Mouse (Mus musculus) heart, embryonic 10.5 days (tissue): Measurements from ENCODE around the gene Csk. TPM values are rescaled to one million over a fixed set of nuclear protein-coding genes. Genes with fewer than 3 reads are reported as not detected.
A peak's percentile ranks its signal among the peaks of the same experiment; 100 is the strongest.

Experiments
- DNase-seq: peaks from one replicate; pipeline ENCODE4 v3.0.0-alpha.2; 2017; ENCODE audit warnings: low spot score
- H3K27ac ChIP-seq: fragments of 300-500 bp; sonication (generic); 2 replicates; pipeline ENCODE4 v1.5.1; 2016; ENCODE audit warnings: mild to moderate bottlenecking
- H3K27me3 ChIP-seq: fragments of 300-500 bp; sonication (generic); 2 replicates; pipeline ENCODE4 v1.6.1; 2016; ENCODE audit warnings: mild to moderate bottlenecking; ENCODE audit not compliant: poor library complexity, insufficient read depth, severe bottlenecking
- H3K36me3 ChIP-seq: fragments of 300-500 bp; sonication (generic); 2 replicates; pipeline ENCODE4 v1.6.1; 2016; ENCODE audit warnings: mild to moderate bottlenecking, moderate library complexity
- H3K4me1 ChIP-seq: fragments of 300-500 bp; sonication (generic); 2 replicates; pipeline ENCODE4 v1.6.1; 2016; ENCODE audit warnings: mild to moderate bottlenecking
- H3K4me3 ChIP-seq: fragments of 300-500 bp; sonication (generic); 2 replicates; pipeline ENCODE4 v1.5.1; 2016; ENCODE audit warnings: mild to moderate bottlenecking, moderate library complexity
- H3K9me3 ChIP-seq: fragments of 300-500 bp; sonication (generic); 2 replicates; pipeline ENCODE4 v1.6.1; 2016; ENCODE audit warnings: mild to moderate bottlenecking, moderate library complexity
- WGBS: fragments of 180-500 bp; shearing (Covaris S2); methylation state at CpG from one replicate; pipeline ENCODE4 v1.1.7; 2016; 5-methylcytosine and 5-hydroxymethylcytosine counted together
- polyA plus RNA-seq: library from polyadenylated mRNA; unstranded; fragments of >200 nt; fragmentation: Nextera tagmentation; extraction: Ambion mirVana; gene quantifications from 2 replicates; pipeline ENCODE4 v1.2.1, GENCODE M21; 2016

The Csk gene
- polyA plus RNA-seq, 1 experiment from 2014 or later = 26.0 TPM

- 71% methylated on average over 1 of the region's 1 CpGs for WGBS
Observed at GRCm38 (mm10) chr9:57641022-57641421, 12.4 kb downstream of the Csk start.

GRCm38 (mm10) chr9:57640384-57640783 is 13.0 kb downstream of the Csk start:
- DNase-seq = no peak
- WGBS = 16% methylated on average over 15 of the region's 15 CpGs
- H3K27me3 ChIP-seq = no peaks in the 10 kb centered on the region
- peak overlapping the region; percentile 75; the same call in 1 of the 2 replicates for H3K27ac ChIP-seq
- no peaks in the 10 kb centered on the region for H3K9me3 ChIP-seq
- peak overlapping the region; percentile 38 for H3K4me3 ChIP-seq
- H3K36me3 ChIP-seq = peaks cover 10% of the 10 kb centered on the region; the same call in 1 of the 2 replicates
- peaks cover 85% of the 10 kb centered on the region for H3K4me1 ChIP-seq

More at GRCm38 (mm10) chr9:57641022-57641421, 12.4 kb downstream of the Csk start:
- Histone ChIP-seq H3K4me1 (peaks cover 91% of the 10 kb centered on the region), H3K36me3 (peaks cover 10% of the 10 kb centered on the region; the same call in 1 of the 2 replicates), H3K9me3 (no peaks in the 10 kb centered on the region), H3K27ac (peak overlapping the region; percentile 75; the same call in 1 of the 2 replicates), H3K27me3 (no peaks in the 10 kb centered on the region), H3K4me3 (peak overlapping the region; percentile 38; the same call in 1 of the 2 replicates)
- no peak for DNase-seq

- H3K27ac ChIP-seq = peak overlapping the region; percentile 75; the same call in 1 of the 2 replicates
- 74% methylated on average over 5 of the region's 5 CpGs for WGBS
- peaks cover 81% of the 10 kb centered on the region for H3K4me1 ChIP-seq
- H3K4me3 ChIP-seq = peak overlapping the region; percentile 38
- DNase-seq = no peak
- H3K36me3 ChIP-seq = peaks cover 10% of the 10 kb centered on the region; the same call in 1 of the 2 replicates
- no peaks in the 10 kb centered on the region for H3K27me3 ChIP-seq
- H3K9me3 ChIP-seq = no peaks in the 10 kb centered on the region
Observed at GRCm38 (mm10) chr9:57639661-57640328, 13.6 kb downstream of the Csk start.

GRCm38 (mm10) chr9:57638651-57639459 is 14.6 kb downstream of the Csk start:
- H3K4me3 ChIP-seq = peak overlapping the region; percentile 32; the same call in 1 of the 2 replicates
- H3K27me3 ChIP-seq = no peaks in the 10 kb centered on the region
- peak overlapping the region; percentile 76 for H3K27ac ChIP-seq
- WGBS = 41% methylated on average over 8 of the region's 8 CpGs
- no peaks in the 10 kb centered on the region for H3K9me3 ChIP-seq
- peaks cover 80% of the 10 kb centered on the region for H3K4me1 ChIP-seq
- DNase-seq = no peak
- peaks cover 10% of the 10 kb centered on the region; the same call in 1 of the 2 replicates for H3K36me3 ChIP-seq

GRCm38 (mm10) chr9:57637741-57638322 is 15.6 kb downstream of the Csk start:
- H3K9me3 ChIP-seq = no peaks in the 10 kb centered on the region
- no peak for DNase-seq
- WGBS = 30% methylated on average over 6 of the region's 6 CpGs
- H3K27me3 ChIP-seq = no peaks in the 10 kb centered on the region
- peak overlapping the region; percentile 32; the same call in 1 of the 2 replicates for H3K4me3 ChIP-seq
- H3K36me3 ChIP-seq = peaks cover 16% of the 10 kb centered on the region; the same call in 1 of the 2 replicates
- H3K4me1 ChIP-seq = peaks cover 78% of the 10 kb centered on the region
- peak overlapping the region; percentile 76 for H3K27ac ChIP-seq

- Histone ChIP-seq H3K27ac (peak overlapping the region; percentile 76), H3K4me1 (peaks cover 75% of the 10 kb centered on the region), H3K9me3 (no peaks in the 10 kb centered on the region), H3K4me3 (0 out of 2 replicates have a peak overlapping the region, but pooled peaks have one; percentile 32), H3K27me3 (no peaks in the 10 kb centered on the region), H3K36me3 (peaks cover 14% of the 10 kb centered on the region; the same call in 1 of the 2 replicates)
- no peak for DNase-seq
- WGBS = 43% methylated on average over 3 of the region's 3 CpGs
Observed at GRCm38 (mm10) chr9:57637272-57637671, 16.2 kb downstream of the Csk start.

- no peaks in the 10 kb centered on the region for H3K27me3 ChIP-seq
- peaks cover 42% of the 10 kb centered on the region for H3K4me1 ChIP-seq
- H3K27ac ChIP-seq = no peak overlapping the region
- H3K36me3 ChIP-seq = peaks cover 38% of the 10 kb centered on the region
- no peak for DNase-seq
- WGBS = 37% methylated on average over 4 of the region's 4 CpGs
- no peaks in the 10 kb centered on the region for H3K9me3 ChIP-seq
- H3K4me3 ChIP-seq = no peak overlapping the region
Observed at GRCm38 (mm10) chr9:57633481-57634024, 19.9 kb downstream of the Csk start.

- H3K36me3 ChIP-seq = peaks cover 81% of the 10 kb centered on the region
- no peaks in the 10 kb centered on the region for H3K9me3 ChIP-seq
- no peaks in the 10 kb centered on the region for H3K27me3 ChIP-seq
- WGBS = 67% methylated on average over 14 of the region's 14 CpGs
- H3K27ac ChIP-seq = no peak overlapping the region
- no peak overlapping the region for H3K4me3 ChIP-seq
- H3K4me1 ChIP-seq = peaks cover 16% of the 10 kb centered on the region
- DNase-seq = peak; percentile 87
Observed at GRCm38 (mm10) chr9:57629118-57629874, 24.1 kb downstream of the Csk start.

- Histone ChIP-seq H3K9me3 (no peaks in the 10 kb centered on the region), H3K36me3 (peaks cover 83% of the 10 kb centered on the region), H3K27ac (no peak overlapping the region), H3K27me3 (no peaks in the 10 kb centered on the region), H3K4me3 (no peak overlapping the region), H3K4me1 (peaks cover 11% of the 10 kb centered on the region)
- 90% methylated on average over 12 of the region's 12 CpGs for WGBS
- DNase-seq = no peak
Observed at GRCm38 (mm10) chr9:57628717-57629116, 24.7 kb downstream of the Csk start.

GRCm38 (mm10) chr9:57627892-57628291 is 25.5 kb downstream of the Csk start:
- Histone ChIP-seq H3K36me3 (peaks cover 77% of the 10 kb centered on the region), H3K4me3 (no peak overlapping the region), H3K27me3 (no peaks in the 10 kb centered on the region), H3K9me3 (no peaks in the 10 kb centered on the region), H3K27ac (no peak overlapping the region), H3K4me1 (0 out of 2 replicates have a peak, but pooled peaks cover 4% of the 10 kb centered on the region)
- WGBS = 92% methylated on average over 11 of the region's 11 CpGs
- no peak for DNase-seq

GRCm38 (mm10) chr9:57627191-57627590 is 26.2 kb downstream of the Csk start:
- Histone ChIP-seq H3K9me3 (no peaks in the 10 kb centered on the region), H3K4me1 (0 out of 2 replicates have a peak, but pooled peaks cover 3% of the 10 kb centered on the region), H3K4me3 (no peak overlapping the region), H3K27me3 (no peaks in the 10 kb centered on the region), H3K36me3 (peaks cover 77% of the 10 kb centered on the region), H3K27ac (no peak overlapping the region)
- WGBS = 91% methylated on average over 17 of the region's 17 CpGs
- DNase-seq = no peak
